Mouse (Mus musculus) heart, adult 2 months (tissue): ENCODE data around the gene Acaca.

Source experiments
- CTCF ChIP-seq: fragments of 200-600 bp; IDR thresholded peaks from 2 replicates; pipeline ENCODE4 v1.8.1; 2022; ENCODE audit warnings: antibody characterized with exemption, mild to moderate bottlenecking, moderate library complexity
- POLR2A ChIP-seq: fragments of 200-500 bp; IDR thresholded peaks from 2 replicates; pipeline ENCODE4 v1.6.1; 2011; ENCODE audit warnings: mild to moderate bottlenecking, low read depth, low read length, control low read depth; ENCODE audit not compliant: insufficient read depth

DNA sequence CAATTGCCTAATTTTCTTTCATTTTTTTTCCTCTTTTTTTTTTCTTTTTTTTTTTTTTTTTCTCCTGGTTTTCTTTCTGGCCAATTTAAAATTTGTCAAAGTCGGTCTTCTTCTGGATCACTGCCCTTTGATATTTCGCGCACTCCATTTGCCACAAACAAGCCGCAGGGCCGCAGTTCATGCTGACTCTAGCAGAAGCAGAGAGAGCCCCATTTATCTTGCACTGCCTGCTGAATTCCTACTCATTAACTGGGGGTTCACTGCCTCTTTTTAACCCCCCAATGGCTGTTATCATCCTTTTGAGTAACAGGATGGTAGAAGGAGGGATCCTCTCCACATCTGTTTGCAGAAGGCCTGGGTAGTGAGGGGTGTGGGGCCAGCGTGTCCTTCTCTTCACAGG lies 254.4 kb downstream of the Acaca start:
- TF ChIP-seq CTCF (no peak), POLR2A (no peak)
